In genomic region chr4:44970056-44970455, GRCm38 (mm10) we compare ENCODE assay signal across 11 mouse cellular contexts.
"Had no signal": no experiment of that assay in that cellular context is flagged by ENCODE, and none has a peak within 500 bp of the region (broad histone marks: within the 10 kb centered on the region; RNA-seq: fewer than 3 reads in every experiment).

No protein-coding gene starts in this region.

- DNase-seq: kidney, adult 11 months; right cerebral cortex, postnatal 4 days had no signal

- H3K9me3 ChIP-seq: limb, embryonic 15.5 days; liver, embryonic 13.5 days; midbrain, embryonic 13.5 days; neural tube, embryonic 15.5 days had no signal

- ATAC-seq: hindbrain, postnatal 0 days; midbrain, embryonic 13.5 days had no signal

- H3K4me3 ChIP-seq: layer of hippocampus, adult 2 months; limb, embryonic 15.5 days; liver, embryonic 13.5 days; midbrain, embryonic 13.5 days; myocyte; neural tube, embryonic 15.5 days had no signal

- H3K27ac ChIP-seq: hindbrain, postnatal 0 days; kidney, postnatal 0 days; layer of hippocampus, adult 2 months; limb, embryonic 15.5 days; liver, embryonic 13.5 days; midbrain, embryonic 13.5 days; neural tube, embryonic 15.5 days; stomach, postnatal 0 days had no signal

- H3K9ac ChIP-seq: limb, embryonic 15.5 days; liver, embryonic 13.5 days; midbrain, embryonic 13.5 days; neural tube, embryonic 15.5 days had no signal

- H3K4me2 ChIP-seq: limb, embryonic 15.5 days; liver, embryonic 13.5 days; midbrain, embryonic 13.5 days; neural tube, embryonic 15.5 days had no signal

- H3K27me3 ChIP-seq: limb, embryonic 15.5 days; liver, embryonic 13.5 days; midbrain, embryonic 13.5 days; neural tube, embryonic 15.5 days had no signal

- H3K36me3 ChIP-seq: limb, embryonic 15.5 days; liver, embryonic 13.5 days; midbrain, embryonic 13.5 days; neural tube, embryonic 15.5 days had no signal
